ENCODE assay signal across 8 mouse cellular contexts in the genomic region with DNA sequence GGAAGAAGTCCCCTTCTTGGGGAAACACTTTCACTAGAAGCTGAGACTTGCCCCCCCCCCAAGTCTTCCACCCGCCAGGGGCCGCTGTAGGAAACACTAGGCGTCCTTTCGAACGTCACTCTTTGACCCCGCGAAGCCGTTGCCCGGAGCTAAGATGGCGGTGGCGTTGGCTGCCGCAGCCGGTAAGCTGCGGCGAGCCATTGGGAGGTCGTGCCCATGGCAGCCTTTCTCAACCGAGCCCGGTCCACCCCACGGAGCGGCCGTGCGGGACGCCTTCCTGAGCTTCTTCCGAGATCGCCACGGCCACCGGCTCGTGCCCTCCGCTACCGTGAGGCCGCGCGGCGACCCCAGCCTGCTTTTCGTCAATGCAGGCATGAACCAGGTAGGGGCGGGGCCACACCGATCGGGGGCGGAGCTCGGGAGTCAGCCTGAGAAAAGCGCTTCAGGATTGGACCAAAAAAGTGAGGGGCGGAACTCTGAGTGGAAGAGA. TPM values are rescaled to one million over a fixed set of nuclear protein-coding genes. Genes with fewer than 3 reads are reported as not detected.
DNase-seq lines count a peak whose midpoint lies in the region; ATAC-seq lines count a peak whose summit lies in the region.

A gene (plus strand): TSS at position 142 of the 490 bp plus-strand sequence.

- WGBS in intestine, embryonic 14.5 days = under 1% methylated on average over 42 of the region's 42 CpGs

- intact Hi-C loops in gastrocnemius, postnatal 14 days (cut with DNase I; ENCODE audit: low total_unique reads) = no loop called here
- intact Hi-C loops in left cerebral cortex, postnatal 14 days (cut with DNase I) = no loop called here

- no peaks in the 10 kb centered on the region for H3K27me3 ChIP-seq in intestine, embryonic 14.5 days (replicated peaks; ENCODE audit: control insufficient read depth, insufficient read depth, low read length)

- peaks cover 6% of the 10 kb centered on the region; the same call in 1 of the 2 replicates for H3K4me1 ChIP-seq in intestine, embryonic 14.5 days (replicated peaks; ENCODE audit: control insufficient read depth, insufficient read depth, low read length)

- H3K9ac ChIP-seq in intestine, embryonic 14.5 days (ENCODE audit: low read length) = peak within 1 kb of the TSS; percentile 73

- peaks cover 21% of the 10 kb centered on the region for H3K36me3 ChIP-seq in intestine, embryonic 14.5 days (ENCODE audit: control insufficient read depth, insufficient read depth, low read length)

- peak within 1 kb of the TSS; percentile 78 for H3K27ac ChIP-seq in intestine, embryonic 14.5 days (ENCODE audit: low read depth)

- H3K4me3 ChIP-seq in intestine, embryonic 14.5 days (ENCODE audit: low read depth, low read length) = peak within 1 kb of the TSS; percentile 78

- peak; percentile 93 to 98 for DNase-seq in adrenal gland, adult (ENCODE audit: inconsistent age in 2 of 2, low spot score in 1 of 2)
- DNase-seq in embryo, embryonic 10.5 days (ENCODE audit: low spot score) = peak; percentile 96
- peak; percentile 94 for DNase-seq in gastrocnemius, postnatal 14 days
- peak; percentile 99 for DNase-seq in intestine, embryonic 14.5 days (ENCODE audit: low spot score)
- DNase-seq in left cerebral cortex, postnatal 14 days (ENCODE audit: low spot score in 2 of 2) = peak; percentile 94
- DNase-seq in mesoderm, embryonic 11.5 days (ENCODE audit: low read depth, low spot score) = peak; percentile 94
- DNase-seq in right cerebral cortex, postnatal 36 days (ENCODE audit: low spot score in 2 of 2) = peak; percentile 86 to 87
- DNase-seq in yolk sac, embryonic 10.5 days (ENCODE audit: low spot score) = peak; percentile 95

- peak; percentile 92 for ATAC-seq in intestine, embryonic 14.5 days (replicated peaks; ENCODE audit: low FRiP score, low TSS enrichment, low read depth)

- H3K4me2 ChIP-seq in intestine, embryonic 14.5 days (ENCODE audit: low read length) = peak within 1 kb of the TSS; percentile 50

- H3K9me3 ChIP-seq in intestine, embryonic 14.5 days (ENCODE audit: control insufficient read depth, low read length) = no peaks in the 10 kb centered on the region

RNA-seq across cellular contexts. Expression of the gene that starts here (rescaled TPM):
- total RNA-seq in gastrocnemius, postnatal 14 days (2021) = 10 to 100 TPM; 15.0 to 16.0 TPM
- 16.1 and 17.3 TPM in 2 replicates for polyA plus RNA-seq in intestine, embryonic 14.5 days (2014; fragmentation: Nextera tagmentation; extraction: Ambion mirVana)
- total RNA-seq in left cerebral cortex, postnatal 14 days (2021) = 10 to 100 TPM; 23.0 to 24.4 TPM

Comparison
In these comparisons a context has a peak if more than half of its experiments do, and no peak if none do; other contexts are left out.
1. Peak in every context shown above with its lines: DNase-seq, ATAC-seq, H3K4me3 ChIP-seq and H3K27ac ChIP-seq.